Mouse (Mus musculus) MEL (cell line): ENCODE measurements around the gene Arid1a.

ENCODE experiments used
- BHLHE40 ChIP-seq: IDR thresholded peaks from 2 replicates; pipeline ENCODE4 v1.6.1; 2012; ENCODE audit warnings: low read depth, mild to moderate bottlenecking, inconsistent platforms, low read length, improper control_type of control experiment, borderline replicate concordance
- CHD2 ChIP-seq: IDR thresholded peaks from 2 replicates; pipeline ENCODE4 v1.6.1; 2011; ENCODE audit warnings: low read length, improper control_type of control experiment
- CTCF ChIP-seq, 3 experiments: IDR thresholded peaks in 2 of 3; conservative IDR thresholded peaks in 1 of 3; 2 replicates each; pipeline ENCODE4 v1.5.1; 2011 to 2012; ENCODE audit warnings: low read length in 3 of 3, low read depth in 2 of 3, mild to moderate bottlenecking in 2 of 3, improper control_type of control experiment in 1 of 3, inconsistent platforms in 1 of 3, mixed read lengths in 1 of 3, moderate library complexity in 1 of 3; ENCODE audit not compliant: control insufficient read depth in 1 of 3, insufficient read depth in 1 of 3, poor library complexity in 1 of 3, severe bottlenecking in 1 of 3
- E2F4 ChIP-seq: IDR thresholded peaks from 2 replicates; pipeline ENCODE4 v1.6.1; 2011; ENCODE audit warnings: low read depth, low read length, improper control_type of control experiment, borderline replicate concordance
- EP300 ChIP-seq, 2 experiments: IDR thresholded peaks; 2 replicates each; pipeline ENCODE4 v1.6.1; 2011; ENCODE audit warnings: improper control_type of control experiment in 2 of 2, low read length in 2 of 2, low read depth in 1 of 2, mild to moderate bottlenecking in 1 of 2
- ETS1 ChIP-seq: IDR thresholded peaks from 2 replicates; pipeline ENCODE4 v1.6.1; 2012; ENCODE audit warnings: low read depth, mild to moderate bottlenecking, inconsistent platforms, low read length, improper control_type of control experiment, moderate library complexity
- GABPA ChIP-seq: IDR thresholded peaks from 2 replicates; pipeline ENCODE4 v1.6.1; 2012; ENCODE audit warnings: low read depth, mild to moderate bottlenecking, inconsistent platforms, low read length, improper control_type of control experiment, moderate library complexity
- MAX ChIP-seq: IDR thresholded peaks from 2 replicates; pipeline ENCODE4 v1.6.1; 2011; ENCODE audit warnings: low read length, improper control_type of control experiment
- MEF2A ChIP-seq: IDR thresholded peaks from 2 replicates; pipeline ENCODE4 v1.6.1; 2014; ENCODE audit warnings: low read depth, mild to moderate bottlenecking, inconsistent platforms, low read length, improper control_type of control experiment; ENCODE audit not compliant: poor library complexity, insufficient replicate concordance, severe bottlenecking; ENCODE audit errors: extremely low read depth
- POLR2A ChIP-seq, 2 experiments: IDR thresholded peaks; 2 replicates each; pipeline ENCODE4 v1.6.1; 2011 to 2012; ENCODE audit warnings: low read length in 2 of 2, mild to moderate bottlenecking in 2 of 2, control low read depth in 1 of 2, improper control_type of control experiment in 1 of 2, low read depth in 1 of 2, moderate library complexity in 1 of 2; ENCODE audit not compliant: control insufficient read depth in 1 of 2, insufficient read depth in 1 of 2, poor library complexity in 1 of 2
- SMC3 ChIP-seq: IDR thresholded peaks from 2 replicates; pipeline ENCODE4 v1.6.1; 2011; ENCODE audit warnings: low read depth, low read length, improper control_type of control experiment
- ZNF384 ChIP-seq: IDR thresholded peaks from 2 replicates; pipeline ENCODE4 v1.6.1; 2012; ENCODE audit warnings: low read depth, mild to moderate bottlenecking, inconsistent platforms, low read length, improper control_type of control experiment

- no peak for TF ChIP-seq CTCF (IDR thresholded peaks at IDR 0.05 in 2 of 3, conservative IDR thresholded peaks at IDR 0.05 in 1 of 3; ENCODE audit: control insufficient read depth in 1 of 3, insufficient read depth in 1 of 3, low read depth in 2 of 3, low read length in 3 of 3, poor library complexity in 1 of 3, severe bottlenecking in 1 of 3)
- TF ChIP-seq E2F4: no peak
- TF ChIP-seq BHLHE40: no peak
- TF ChIP-seq ETS1: no peak
- TF ChIP-seq CHD2: no peak
- no peak for TF ChIP-seq SMC3
- TF ChIP-seq MAX: no peak
- TF ChIP-seq ZNF384: no peak
- peak; percentile 36 to 60; a peak in 1 of 4 replicates for TF ChIP-seq POLR2A (IDR thresholded peaks at IDR 0.05; ENCODE audit: control insufficient read depth in 1 of 2, insufficient read depth in 1 of 2, low read depth in 1 of 2, low read length in 2 of 2, poor library complexity in 1 of 2)
- no peak for TF ChIP-seq MEF2A
- TF ChIP-seq EP300 (IDR thresholded peaks at IDR 0.05; ENCODE audit: low read depth in 1 of 2, low read length in 2 of 2): no peak
- TF ChIP-seq GABPA: no peak
These were observed 2.3 kb downstream of the Arid1a start for GRCm38 (mm10) chr4:133754238-133754637.
